Mouse (Mus musculus): ENCODE results near the gene Ralbp1.

Gene Ralbp1

DNA sequence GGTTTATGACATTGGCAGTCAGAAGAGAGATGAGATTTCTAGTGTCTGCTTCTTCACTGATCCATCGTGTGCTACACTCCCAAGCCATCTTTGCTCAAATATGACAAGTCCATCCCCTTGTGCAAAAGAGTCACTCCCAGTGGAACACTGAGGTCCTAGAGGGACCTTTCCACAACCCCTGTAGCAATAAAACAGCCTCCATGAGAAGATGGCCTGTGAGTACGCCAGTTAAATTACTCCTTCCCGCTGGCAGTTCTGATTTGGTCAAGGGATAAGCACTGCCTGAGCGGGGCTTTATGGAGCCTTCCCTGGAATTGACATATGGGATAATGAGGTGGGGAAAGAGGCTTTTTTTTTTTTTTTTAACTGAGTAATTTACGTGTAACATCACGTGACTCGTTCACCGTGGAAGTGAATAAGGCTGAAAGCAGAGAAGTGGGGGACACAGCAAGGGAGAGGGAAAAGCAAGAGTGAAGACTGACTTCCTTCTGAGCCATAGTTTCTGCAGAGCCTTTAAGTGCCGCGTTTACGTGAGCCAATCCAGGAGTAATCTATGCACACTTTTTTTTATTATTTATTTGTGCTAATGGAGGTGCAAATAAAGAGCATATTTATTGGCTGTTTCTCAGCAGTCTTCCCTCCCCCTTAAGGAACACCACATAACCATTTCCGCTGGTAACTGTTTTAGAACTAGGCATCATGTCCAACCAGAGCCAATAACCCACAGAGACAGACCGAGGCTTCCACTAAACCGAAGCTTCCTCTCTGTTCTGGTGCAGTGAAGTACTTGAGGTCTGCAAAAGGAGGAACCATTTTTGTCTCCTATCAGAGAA lies at the start of gene Ralbp1:
Gene Ralbp1, minus strand, starts transcription at position 102 of the 833 bp plus-strand sequence.
- DNase-seq (ENCODE audit: low spot score in 2 of 2), result peak; percentile 41

- DNase-seq (ENCODE audit: low spot score in 2 of 2), result peak in 1 of 2 experiments; percentile 11
These were observed 48.1 kb upstream of the Ralbp1 start for GRCm38 (mm10) chr17:65933741-65934140.

DNA sequence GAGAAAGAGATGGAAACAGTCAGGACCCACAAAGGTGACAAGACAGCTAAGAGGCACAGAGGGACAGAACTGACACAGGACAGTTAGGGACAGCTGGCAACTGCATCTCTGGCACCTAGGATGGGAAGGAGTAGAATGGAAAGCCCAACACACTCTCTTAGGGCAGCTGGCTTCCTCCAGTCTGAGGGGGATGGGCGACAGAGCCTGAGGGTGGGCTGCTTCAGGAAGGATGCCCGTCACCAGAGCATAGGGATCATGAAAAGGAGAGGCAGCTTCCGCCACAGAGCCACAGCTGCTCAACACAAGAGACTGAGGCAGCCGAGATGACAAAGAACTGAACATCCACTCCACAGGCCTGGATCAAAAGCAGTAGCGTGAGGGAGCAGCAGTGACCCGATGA lies 45.9 kb upstream of the Ralbp1 start:
- DNase-seq (ENCODE audit: low spot score in 2 of 2), result no peak

GRCm38 (mm10) chr17:65930960-65931359 lies 45.4 kb upstream of the Ralbp1 start:
- no peak for DNase-seq (ENCODE audit: low spot score in 2 of 2)

DNA sequence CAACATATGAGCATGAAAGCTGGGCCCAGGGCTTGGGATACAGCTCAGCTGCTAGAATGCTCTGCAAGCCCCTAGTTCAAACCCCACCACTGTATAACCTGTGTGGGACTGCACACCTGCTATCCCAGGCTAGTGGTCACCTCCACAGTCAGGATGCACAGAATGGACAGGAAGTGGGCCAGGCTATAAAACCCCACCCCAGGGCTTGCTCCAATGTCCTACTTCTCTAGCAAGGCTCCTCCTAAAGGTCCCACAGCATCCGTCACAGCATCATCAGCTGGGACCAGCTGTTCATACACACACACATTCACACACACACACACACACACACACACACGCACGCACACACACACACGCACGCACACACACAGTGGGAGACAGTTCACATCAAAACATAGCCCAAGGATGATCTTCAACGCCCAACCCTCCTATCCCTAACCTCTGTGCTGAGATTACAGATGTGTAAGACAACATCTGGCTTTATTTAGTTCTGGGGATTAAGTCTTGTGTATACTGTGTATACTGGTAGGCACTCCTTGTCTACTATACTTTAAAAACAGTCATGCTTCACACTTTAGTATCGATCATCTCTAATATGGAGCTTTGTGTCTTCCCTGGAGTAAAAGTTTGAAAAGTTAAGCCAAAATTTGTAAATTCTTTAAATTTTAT lies 44.7 kb upstream of the Ralbp1 start:
- DNase-seq (ENCODE audit: low spot score in 2 of 2), result no peak

GRCm38 (mm10) chr17:65929319-65929978 lies 43.9 kb upstream of the Ralbp1 start:
- no peak for DNase-seq (ENCODE audit: low spot score in 2 of 2)

- DNase-seq (ENCODE audit: low spot score in 2 of 2), result no peak
These were observed 41.5 kb upstream of the Ralbp1 start for GRCm38 (mm10) chr17:65927077-65927476.

- no peak for DNase-seq (ENCODE audit: low spot score in 2 of 2)
These were observed 38.6 kb upstream of the Ralbp1 start for GRCm38 (mm10) chr17:65924218-65924617.

DNA sequence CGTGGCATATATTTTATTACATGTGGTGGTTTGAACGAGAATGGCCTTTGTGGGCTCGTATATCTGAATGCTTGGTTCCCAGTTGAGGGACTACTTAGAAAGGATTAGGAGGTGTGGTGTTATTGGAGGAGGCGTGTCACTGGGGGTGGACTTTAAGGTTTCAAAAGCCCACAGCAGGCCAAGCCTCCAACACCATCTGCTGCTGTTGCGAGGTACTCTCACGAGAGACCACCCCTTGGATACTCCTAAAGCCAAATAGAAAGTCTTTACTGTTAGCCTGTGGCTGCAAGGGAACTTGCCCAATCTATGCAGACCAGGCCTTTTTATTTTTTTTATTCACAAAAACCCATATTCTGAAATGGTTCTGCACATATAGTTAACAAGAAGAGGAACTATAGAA lies 36.4 kb upstream of the Ralbp1 start:
- DNase-seq (ENCODE audit: low spot score in 2 of 2), result no peak

- DNase-seq (ENCODE audit: low spot score in 2 of 2), result no peak
These were observed 33.6 kb upstream of the Ralbp1 start for GRCm38 (mm10) chr17:65919235-65919634.

- DNase-seq (ENCODE audit: low spot score in 2 of 2), result no peak
These were observed 30.6 kb upstream of the Ralbp1 start for GRCm38 (mm10) chr17:65916135-65916668.

- no peak for DNase-seq (ENCODE audit: low spot score in 2 of 2)
These were observed 28.5 kb upstream of the Ralbp1 start for GRCm38 (mm10) chr17:65914083-65914482.

GRCm38 (mm10) chr17:65912202-65912601 lies 26.6 kb upstream of the Ralbp1 start:
- no peak for DNase-seq (ENCODE audit: low spot score in 2 of 2)

DNA sequence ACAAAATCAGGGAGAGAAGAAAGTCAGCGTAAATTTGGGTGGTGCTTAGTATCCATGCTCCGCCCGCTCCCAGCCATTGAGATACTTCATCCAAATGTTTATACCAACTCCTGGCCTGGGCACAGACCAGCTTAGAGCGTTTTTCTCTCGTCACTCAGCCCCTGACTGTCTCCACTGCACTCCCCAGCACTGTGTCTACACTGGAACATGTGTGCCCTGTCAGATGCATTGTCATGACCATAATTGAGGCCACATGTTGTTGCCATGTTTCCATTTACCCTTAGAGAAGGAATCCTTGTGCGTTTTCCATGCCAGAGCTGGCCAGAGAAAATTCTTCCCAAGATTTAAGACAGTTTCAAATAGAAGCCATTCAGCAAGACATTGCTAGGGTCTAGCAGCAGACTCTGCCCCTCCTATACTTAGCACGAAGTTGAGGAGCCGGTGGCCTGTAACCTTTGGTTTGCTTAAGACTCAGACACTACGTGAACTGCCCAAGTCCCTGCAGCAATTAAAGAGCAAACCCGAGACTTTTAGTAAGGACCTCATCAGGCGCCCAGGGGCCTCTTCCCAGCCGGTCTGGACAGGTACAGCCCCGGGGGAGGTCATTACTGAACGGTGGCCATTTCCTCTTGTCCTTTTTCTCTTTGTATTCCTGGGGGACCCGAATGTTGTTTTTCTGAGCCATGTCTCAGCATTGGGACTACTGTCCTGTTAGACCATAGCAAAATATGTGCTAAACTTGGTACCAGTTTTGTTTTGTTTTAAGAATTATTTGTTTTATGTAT lies 25.9 kb upstream of the Ralbp1 start:
- no peak for DNase-seq (ENCODE audit: low spot score in 2 of 2)

DNA sequence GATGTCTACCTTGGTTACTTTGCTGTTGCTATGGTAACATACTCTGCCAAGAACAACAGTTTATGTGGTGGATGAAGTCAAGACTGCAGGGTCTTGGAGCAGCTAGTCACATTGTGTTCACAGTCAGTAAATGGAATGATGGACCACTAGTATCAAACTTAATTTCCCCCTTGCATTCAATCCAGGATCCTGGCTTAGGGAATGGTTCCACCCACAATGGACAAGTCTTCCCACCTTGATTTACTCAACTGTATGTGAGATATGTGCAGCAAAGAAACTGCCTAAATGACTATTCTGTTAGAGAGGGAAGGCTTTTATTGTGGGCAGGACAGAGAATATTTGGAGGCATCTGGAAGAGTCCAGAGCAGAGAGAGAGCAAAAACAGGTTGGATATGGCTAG lies 22.7 kb upstream of the Ralbp1 start:
- DNase-seq (ENCODE audit: low spot score in 2 of 2), result no peak

DNA sequence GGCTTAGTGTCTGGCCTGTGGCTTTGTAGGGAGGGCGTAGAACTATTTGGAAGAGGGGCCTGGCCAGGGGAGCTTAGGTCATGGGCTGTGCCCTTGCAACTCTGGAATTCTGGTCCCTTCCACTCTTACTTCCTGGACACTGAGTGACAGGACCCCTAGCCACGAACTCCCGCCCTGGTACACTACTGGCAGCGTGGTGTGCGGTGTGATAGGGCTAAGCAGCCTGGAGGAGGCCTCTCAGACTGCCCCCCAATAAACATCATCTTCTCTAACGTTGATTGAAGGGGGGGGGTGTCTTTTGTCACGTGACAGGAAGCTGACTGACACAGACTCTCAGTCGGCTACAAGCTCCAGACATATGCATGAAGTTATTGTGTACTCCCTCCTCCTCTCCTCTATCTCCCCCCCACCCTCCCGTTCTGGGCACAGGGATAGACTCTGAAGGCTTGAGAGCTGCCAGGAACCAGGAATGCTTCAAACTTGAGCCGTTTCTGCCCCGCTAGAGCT lies 21.4 kb upstream of the Ralbp1 start:
- peak; percentile 45 to 51 for DNase-seq (ENCODE audit: low spot score in 2 of 2)

DNA sequence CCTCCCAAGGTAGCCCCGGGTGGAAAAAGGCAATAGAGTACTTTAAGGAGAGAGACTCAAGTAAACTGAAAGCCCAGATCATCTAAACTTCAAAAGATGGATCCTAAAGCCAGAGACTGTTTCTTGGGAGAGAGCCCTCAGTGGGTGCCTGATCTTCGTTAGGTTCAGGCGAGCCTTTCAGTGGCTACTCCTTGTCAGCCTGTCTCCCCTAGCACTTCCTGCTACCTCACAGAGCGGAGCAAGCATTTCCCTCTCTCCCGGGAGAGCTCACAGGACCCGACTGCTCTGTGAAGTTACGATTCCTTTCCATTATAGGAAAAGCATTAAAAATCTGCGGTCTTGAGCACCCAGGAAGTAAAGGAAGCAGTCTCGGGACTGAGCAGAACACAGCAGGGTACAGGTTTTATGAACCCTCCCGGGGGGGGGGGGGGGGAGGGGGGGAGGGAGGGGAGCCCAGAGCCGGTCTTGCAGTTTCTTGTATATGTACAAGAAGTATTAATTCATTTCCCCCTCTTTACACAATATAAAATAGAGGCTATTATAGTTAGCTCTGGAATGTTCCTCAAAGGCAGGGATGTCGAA lies 20.8 kb upstream of the Ralbp1 start:
- DNase-seq (ENCODE audit: low spot score in 2 of 2), result no peak

DNA sequence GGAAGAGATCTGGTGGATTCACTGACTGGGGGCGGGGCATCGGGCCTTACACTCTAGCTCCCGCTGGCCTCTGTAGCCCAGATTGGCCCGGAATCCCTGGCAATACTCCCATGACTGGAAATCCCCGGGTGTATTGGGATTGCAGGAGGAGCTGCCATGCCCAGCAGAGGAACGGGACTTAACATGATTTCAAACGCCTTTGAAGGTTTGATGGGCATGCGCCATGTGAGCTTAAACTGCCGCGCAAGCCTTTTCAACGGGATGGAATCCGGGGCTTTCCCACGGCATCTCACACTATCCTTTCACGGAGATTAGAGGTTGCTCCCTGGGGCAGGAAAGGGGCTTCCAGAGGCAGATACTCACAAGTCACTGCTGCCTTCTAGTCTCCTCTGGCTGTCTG lies 19.6 kb upstream of the Ralbp1 start:
- no peak for DNase-seq (ENCODE audit: low spot score in 2 of 2)

GRCm38 (mm10) chr17:65903826-65904225 lies 18.2 kb upstream of the Ralbp1 start:
- no peak for DNase-seq (ENCODE audit: low spot score in 2 of 2)

- DNase-seq (ENCODE audit: low spot score in 2 of 2), result no peak
These were observed 17.4 kb upstream of the Ralbp1 start for GRCm38 (mm10) chr17:65903011-65903410.

DNA sequence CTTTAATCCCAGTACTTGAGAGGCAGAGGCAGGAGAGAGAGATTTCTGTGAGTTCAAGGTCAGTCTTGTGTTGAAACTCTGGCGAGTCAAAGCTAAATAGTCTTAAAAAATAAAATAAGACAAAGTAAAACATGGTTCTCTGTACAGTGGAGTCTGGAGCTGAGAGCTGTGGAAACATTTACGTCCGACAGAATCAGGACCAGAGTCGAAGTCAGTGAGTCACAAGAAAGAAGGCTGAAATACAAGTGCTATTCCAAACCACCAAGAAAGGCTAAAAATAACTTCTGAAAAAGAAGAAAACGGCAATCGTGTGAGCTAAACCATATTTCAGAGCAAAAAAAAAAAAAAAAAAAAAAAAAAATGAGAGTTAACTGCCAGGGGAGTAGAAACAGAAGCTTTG lies 16.7 kb upstream of the Ralbp1 start:
- DNase-seq (ENCODE audit: low spot score in 2 of 2), result no peak
